Mouse (Mus musculus) gastrocnemius, postnatal 10 days (tissue): ENCODE measurements around the gene Cbfa2t2. TPM values are rescaled to one million over a fixed set of nuclear protein-coding genes. Genes with fewer than 3 reads are reported as not detected.

Experiments used
- DNase-seq: peaks from one replicate; pipeline ENCODE4 v3.0.0; 2021; ENCODE audit warnings: mixed read lengths
- total RNA-seq, 2 experiments: library from RNA; stranded (reverse); gene quantifications; 2 replicates each; pipeline ENCODE4 v1.2.3; 2021

Cbfa2t2 gene
- total RNA-seq, 2 experiments from 2014 or later: 18.4 to 21.6 TPM

GRCm38 (mm10) chr2:154425522-154425921, 10.8 kb upstream of the Cbfa2t2 start:
- no peak for DNase-seq

DNA sequence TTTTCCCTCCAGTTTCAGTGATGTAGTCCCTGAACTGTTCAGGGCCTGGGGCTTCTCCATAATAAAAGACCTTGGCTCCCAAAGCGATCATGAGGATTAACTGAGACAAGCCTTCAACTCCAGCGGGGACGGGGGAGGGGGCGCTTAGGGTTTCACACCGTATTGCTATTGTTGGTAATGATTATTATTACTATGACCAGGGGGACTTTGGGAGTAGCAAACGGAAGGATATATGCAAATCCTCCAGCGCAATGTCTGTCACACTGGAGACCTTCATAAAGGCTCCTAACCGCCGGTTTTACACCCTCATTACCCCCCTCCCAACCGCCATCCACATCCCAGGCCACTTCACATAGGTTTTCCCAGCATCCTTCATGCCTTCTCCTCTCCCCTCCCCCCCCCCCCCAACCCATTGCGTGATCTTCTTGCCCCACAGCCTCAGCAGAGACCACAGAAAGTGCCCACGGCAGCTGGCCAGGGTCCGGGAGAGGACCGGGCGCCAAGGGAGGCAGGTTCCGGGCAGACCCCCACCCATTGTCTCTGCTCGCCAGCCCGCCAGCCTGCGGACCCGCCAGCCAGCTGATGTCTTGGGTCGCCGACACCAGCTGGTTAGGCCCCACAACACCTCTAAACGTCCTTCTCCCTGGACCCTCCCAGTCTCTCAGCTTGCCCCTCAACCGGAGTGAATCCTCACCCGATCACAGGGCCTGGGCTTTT, 9.9 kb upstream of the Cbfa2t2 start:
- DNase-seq: no peak

- DNase-seq: no peak
These were observed 9.1 kb upstream of the Cbfa2t2 start for GRCm38 (mm10) chr2:154426905-154427852.

GRCm38 (mm10) chr2:154427853-154428360, 8.4 kb upstream of the Cbfa2t2 start:
- DNase-seq: peak; percentile 26

DNA sequence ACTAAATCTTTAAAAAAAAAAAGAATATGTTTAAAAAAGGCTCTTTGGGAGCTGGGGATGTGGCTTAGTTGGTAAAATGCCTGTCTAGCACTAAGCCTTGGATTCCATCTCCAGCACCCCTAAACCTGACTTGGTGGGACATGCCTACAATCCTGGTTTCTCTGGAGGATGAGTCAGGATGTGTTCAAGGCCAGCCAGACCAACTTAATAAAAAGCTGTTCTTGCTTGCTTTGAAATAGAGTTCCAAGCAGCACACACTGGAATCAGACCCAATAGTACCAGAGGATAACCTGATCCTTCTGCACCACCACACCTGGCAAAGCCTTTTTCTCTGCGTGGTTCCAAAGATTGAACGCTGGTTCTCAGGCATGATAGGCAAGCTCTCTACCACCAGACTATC, 5.7 kb upstream of the Cbfa2t2 start:
- no peak for DNase-seq

GRCm38 (mm10) chr2:154432696-154433095, 3.6 kb upstream of the Cbfa2t2 start:
- no peak for DNase-seq

DNA sequence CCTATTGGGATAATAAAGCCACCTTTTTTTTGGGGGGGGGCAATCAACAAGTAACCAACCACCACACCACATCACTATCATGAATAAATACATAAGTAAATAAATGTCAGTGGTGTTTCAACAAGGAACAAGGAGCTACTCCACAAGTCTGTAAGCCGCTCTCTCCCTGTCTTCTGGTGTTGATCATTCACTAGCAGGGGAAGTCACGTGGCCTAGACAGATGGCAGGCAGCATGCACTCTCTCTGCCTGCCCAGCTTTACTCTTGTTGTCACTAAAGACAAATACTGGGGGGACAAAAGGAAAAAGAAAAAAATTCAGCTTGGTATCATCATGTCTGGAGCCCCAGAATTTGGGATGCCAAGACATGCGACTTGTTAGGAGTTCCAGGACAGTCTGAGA, 2.9 kb upstream of the Cbfa2t2 start:
- DNase-seq: no peak

- no peak for DNase-seq
These were observed 1.6 kb upstream of the Cbfa2t2 start for GRCm38 (mm10) chr2:154434690-154435089.

DNA sequence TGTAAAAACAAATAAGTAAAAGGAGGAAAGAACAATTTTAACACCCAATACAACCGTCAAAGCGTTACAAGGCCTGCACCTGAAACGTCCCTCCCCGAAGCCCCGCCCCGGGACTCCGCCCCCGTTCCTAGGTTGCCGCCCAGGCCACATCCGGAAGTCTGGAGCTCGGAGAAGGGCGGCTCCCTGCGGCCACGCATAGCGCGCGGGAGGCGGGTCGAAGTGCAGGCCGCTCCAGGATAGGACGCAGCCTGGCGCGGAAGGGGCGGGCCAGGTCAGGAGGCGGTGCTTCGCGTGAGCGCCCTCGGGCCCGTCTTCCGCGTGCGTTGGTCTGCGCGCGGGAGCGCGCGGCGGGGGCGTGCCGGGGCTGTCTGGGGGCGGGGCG, 214 bp upstream of the Cbfa2t2 start:
- peak; percentile 97 for DNase-seq

- DNase-seq: no peak
These were observed 878 bp downstream of the Cbfa2t2 start for GRCm38 (mm10) chr2:154437191-154437527.

DNA sequence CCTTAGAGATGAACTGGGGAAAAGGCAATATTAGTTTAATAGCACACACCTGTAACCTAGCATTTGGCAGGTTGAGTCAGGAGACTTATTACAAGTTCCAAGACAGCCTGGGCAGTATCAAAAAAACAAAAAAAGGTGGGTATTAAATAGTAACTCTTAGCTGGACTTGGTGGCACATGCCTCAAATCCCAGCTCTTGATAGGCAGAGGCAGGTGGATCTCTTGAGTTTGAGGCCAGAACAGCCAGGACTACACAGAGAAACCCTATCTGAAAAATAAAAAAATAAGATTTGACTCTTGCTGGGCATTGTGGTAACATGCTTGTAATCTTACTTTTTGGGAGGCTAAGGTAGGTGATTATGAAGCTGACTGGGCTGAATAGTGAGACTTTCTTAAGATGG, 4.2 kb downstream of the Cbfa2t2 start:
- no peak for DNase-seq

DNA sequence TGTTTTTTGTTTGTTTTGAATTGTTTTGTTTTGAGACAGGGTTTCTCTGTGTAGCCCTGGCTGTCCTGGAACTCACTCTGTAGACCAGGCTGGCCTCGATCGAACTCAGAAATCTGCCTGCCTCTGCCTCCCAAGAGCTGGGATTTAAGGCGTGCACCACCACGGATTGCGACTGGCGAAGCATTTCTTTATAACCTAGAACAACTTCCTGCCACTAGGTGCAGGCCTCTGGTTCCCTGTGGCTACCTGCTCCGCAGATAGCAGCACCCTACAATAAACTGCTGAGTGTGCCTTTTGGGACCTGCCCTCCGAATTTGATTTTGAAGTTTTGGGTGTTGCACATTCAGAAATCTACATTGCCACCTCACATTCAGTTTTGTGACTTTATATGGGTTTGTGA, 11.5 kb downstream of the Cbfa2t2 start:
- DNase-seq: no peak

DNA sequence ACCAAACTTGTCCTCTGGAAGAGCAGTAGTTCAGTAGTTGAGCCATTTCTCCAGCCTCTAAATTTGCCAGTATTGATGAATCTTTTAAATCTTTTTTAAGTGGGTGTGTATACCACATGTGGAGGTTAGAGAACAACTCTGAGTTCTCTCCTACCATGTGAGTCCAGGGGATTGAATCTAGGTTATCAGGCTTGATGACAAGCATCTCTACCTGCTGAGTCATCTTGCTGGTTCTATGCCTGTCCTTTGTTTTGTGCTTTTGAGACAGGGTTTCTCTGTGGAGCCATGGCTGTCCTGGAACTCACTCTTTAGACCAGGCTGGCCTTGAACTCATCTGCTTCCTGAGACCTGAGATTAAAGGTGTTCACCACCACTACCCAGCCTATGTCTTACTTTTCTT, 12.4 kb downstream of the Cbfa2t2 start:
- no peak for DNase-seq

- no peak for DNase-seq
These were observed 16.7 kb downstream of the Cbfa2t2 start for GRCm38 (mm10) chr2:154452951-154453350.

GRCm38 (mm10) chr2:154454099-154454498, 17.8 kb downstream of the Cbfa2t2 start:
- DNase-seq: no peak

- no peak for DNase-seq
These were observed 18.3 kb downstream of the Cbfa2t2 start for GRCm38 (mm10) chr2:154454605-154455004.

DNA sequence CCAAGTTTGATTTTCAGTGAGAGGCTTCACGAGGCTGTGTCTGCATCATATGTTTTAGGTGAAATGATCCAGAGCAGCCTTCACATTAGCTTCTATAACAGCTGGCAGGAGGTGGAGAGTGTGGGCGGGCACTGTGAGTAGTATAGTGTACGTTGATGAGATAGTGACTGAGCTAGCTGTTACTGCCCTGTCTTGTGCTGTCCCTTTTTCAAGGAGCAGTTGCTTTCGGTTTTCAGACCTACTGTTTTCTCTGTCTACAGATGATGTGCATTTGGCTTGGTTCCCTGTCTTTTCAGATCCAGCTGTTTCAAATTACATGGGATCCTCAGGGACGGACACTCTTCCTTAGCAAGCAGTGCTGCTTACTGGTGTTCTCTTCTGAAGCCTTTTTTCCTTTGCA, 19.5 kb downstream of the Cbfa2t2 start:
- peak; percentile 15 for DNase-seq

GRCm38 (mm10) chr2:154456621-154457020, 20.3 kb downstream of the Cbfa2t2 start:
- DNase-seq: no peak

DNA sequence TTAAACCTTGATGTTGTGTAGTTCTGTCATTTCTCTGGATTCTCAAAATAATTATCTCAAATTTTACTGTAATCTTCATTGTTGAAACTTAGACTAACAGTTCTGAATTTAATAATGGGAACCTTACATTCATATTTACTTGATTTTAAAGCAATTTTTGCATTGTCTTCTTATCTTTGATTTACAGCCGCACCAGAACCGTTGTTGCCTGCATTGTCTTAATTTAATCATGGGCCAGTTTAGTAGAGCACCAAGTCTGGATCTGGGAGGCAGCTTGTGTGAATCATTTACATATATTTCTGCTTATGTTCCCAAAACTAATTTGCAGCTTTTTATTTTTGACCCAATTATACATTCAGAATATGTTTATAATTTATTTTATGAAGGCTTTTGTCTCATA, 23.0 kb downstream of the Cbfa2t2 start:
- no peak for DNase-seq

DNA sequence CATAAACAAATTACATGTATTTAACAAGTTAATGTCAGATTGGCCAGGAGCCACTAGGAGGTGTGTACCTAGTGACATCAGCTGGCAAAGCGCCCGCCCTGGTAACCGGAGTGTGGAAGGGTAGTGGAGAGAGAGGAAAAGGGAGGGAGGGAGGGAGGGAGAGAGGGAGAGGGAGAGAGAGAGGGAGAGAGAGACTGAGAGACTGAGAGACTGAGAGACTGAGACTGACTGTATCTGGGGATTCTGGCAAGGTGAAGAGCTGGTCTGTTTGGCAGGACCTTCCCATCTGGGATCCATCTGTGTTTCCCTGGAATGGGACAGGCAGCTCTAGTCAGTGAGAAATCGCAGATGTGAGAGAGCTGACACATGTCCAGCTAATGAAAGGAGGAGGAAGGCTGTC, 23.6 kb downstream of the Cbfa2t2 start:
- peak; percentile 61 for DNase-seq

DNA sequence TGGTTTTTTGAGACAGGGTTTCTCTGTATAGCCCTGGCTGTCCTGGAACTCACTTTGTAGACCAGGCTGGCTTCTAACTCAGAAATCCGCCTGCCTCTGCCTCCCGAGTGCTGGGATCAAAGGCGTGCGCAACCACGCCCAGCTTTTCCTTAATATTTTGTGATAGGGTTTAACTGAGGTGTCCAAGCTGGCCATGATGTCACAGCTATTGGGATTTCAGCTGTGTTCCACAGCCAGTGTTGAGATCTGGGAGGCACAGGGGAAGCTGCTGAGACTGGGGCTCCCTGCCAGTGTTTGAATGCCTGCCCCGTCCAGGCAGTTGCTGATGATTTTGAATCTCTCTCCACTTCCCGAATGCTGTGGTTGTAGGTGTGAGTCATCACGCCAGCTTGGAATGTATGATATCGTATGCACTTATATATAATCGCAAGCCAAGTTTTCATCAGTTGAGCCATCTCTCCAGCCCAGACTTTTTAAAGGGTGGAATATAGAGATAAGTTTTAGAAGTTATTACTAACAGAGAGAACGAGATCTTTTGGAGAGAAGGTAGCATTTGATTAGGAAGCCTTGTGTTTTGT, 27.4 kb downstream of the Cbfa2t2 start:
- DNase-seq: peak; percentile 30

DNA sequence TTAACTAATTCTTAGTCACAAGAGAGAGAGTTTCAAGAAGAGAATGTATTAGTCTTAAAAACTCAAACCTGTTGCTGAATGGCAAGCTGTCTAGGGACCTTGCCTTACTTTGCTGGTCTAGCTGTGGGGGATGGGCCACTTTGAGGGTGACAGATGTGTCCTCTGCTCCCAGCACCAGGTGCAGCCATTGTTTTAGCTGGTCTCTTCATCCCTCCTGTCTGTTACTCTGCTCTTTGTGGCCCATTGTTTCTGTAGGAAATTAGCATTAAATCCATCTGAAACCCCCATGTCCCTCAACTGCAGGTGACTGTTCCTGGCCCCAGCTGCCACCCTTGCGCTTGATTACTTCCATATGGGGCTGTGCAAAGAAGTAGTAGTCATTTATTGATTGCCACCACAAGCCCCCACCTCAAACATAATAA, 29.6 kb downstream of the Cbfa2t2 start:
- DNase-seq: no peak

- no peak for DNase-seq
These were observed 30.9 kb downstream of the Cbfa2t2 start for GRCm38 (mm10) chr2:154467139-154467538.
